Mouse (Mus musculus): ENCODE results near the gene Olfr449. TPM values are rescaled to one million over a fixed set of nuclear protein-coding genes. Genes with fewer than 3 reads are reported as not detected.

Gene Olfr449
- not detected for total RNA-seq (2023)

GRCm38 (mm10) chr6:42834084-42834483 is at the start of gene Olfr449:
Gene Olfr449 (plus strand): TSS chr6:42834384.

GRCm38 (mm10) chr6:42784793-42785192 is 49.4 kb upstream of the Olfr449 start, which contains the start of gene Olfr452:
Gene Olfr452 (plus strand): TSS chr6:42785093.

GRCm38 (mm10) chr6:42811639-42812038 is 22.5 kb upstream of the Olfr449 start, which contains the start of gene Olfr450:
Gene Olfr450 (plus strand): TSS chr6:42811939.

Other genes starting within 250 kb of the Olfr449 start
- gene Tcaf3, start 236.7 kb upstream of the Olfr449 start, total RNA-seq (2023), result not detected
- not detected for gene Tcaf2, start 189.1 kb upstream of the Olfr449 start, total RNA-seq (2023)
- gene Tcaf1, start 124.3 kb upstream of the Olfr449 start, total RNA-seq (2023), result not detected
- not detected for gene Olfr453, start 95.0 kb upstream of the Olfr449 start, total RNA-seq (2023)
- not detected for gene Olfr38, start 78.0 kb upstream of the Olfr449 start, total RNA-seq (2023)
- not detected for gene Olfr452, start 49.3 kb upstream of the Olfr449 start, total RNA-seq (2023)
- gene Olfr450, start 22.4 kb upstream of the Olfr449 start, total RNA-seq (2023), result not detected
- not detected for gene Olfr448, start 56.1 kb downstream of the Olfr449 start, total RNA-seq (2023)
- not detected for gene Olfr447, start 74.5 kb downstream of the Olfr449 start, total RNA-seq (2023)
- gene Olfr446, start 87.0 kb downstream of the Olfr449 start, total RNA-seq (2023), result not detected
- gene Olfr444, start 114.7 kb downstream of the Olfr449 start, total RNA-seq (2023), result not detected